Mouse (Mus musculus): ENCODE results near the gene Hspbap1. TPM values are rescaled to one million over a fixed set of nuclear protein-coding genes. Genes with fewer than 3 reads are reported as not detected.

Hspbap1 gene
- polyA plus RNA-seq, 1 experiment from 2014 or later = 15.9 TPM

DNA sequence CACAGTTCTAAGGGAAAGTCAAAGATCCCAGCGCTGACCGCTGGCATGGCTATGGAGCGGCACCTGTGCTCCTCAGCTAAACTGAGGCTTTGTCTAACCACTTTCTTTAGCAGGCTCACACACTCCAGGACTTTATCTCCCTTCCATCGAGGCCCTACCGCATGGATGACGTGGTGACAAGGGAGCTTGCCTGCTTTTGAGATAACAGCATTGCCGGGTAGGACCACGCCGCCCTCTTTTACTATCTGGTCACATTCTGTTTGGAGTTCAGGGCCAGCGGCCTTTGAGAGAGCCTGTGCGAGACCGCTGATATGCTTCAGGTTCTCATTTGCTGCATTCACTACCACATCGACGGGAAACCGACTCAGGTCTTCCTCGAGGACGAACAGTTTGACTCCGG lies 86.6 kb downstream of the Hspbap1 start:
- ATAC-seq = no peak
- Histone ChIP-seq H3K4me2 (ENCODE audit: low read depth, low read length) (no peak overlapping the region), H3K4me3 (ENCODE audit: low read length) (no peak overlapping the region), H3K9me3 (ENCODE audit: control insufficient read depth, low read length) (no peaks in the 10 kb centered on the region), H3K27ac (ENCODE audit: low read length) (no peak overlapping the region), H3K4me1 (ENCODE audit: control insufficient read depth, insufficient read depth, low read length) (no peaks in the 10 kb centered on the region), H3K27me3 (replicated peaks; ENCODE audit: control insufficient read depth, insufficient read depth, low read length) (no peaks in the 10 kb centered on the region), H3K9ac (ENCODE audit: low read depth, low read length) (no peak overlapping the region), H3K36me3 (ENCODE audit: control insufficient read depth, insufficient read depth, low read length) (no peaks in the 10 kb centered on the region)
- WGBS = 82% methylated on average over 18 of the region's 18 CpGs

GRCm38 (mm10) chr16:35860236-35860635 lies 90.1 kb downstream of the Hspbap1 start:
- Histone ChIP-seq H3K4me2 (ENCODE audit: low read depth, low read length) (no peak overlapping the region), H3K36me3 (ENCODE audit: control insufficient read depth, insufficient read depth, low read length) (no peaks in the 10 kb centered on the region), H3K9me3 (ENCODE audit: control insufficient read depth, low read length) (no peaks in the 10 kb centered on the region), H3K4me3 (ENCODE audit: low read length) (no peak overlapping the region), H3K9ac (ENCODE audit: low read depth, low read length) (no peak overlapping the region), H3K4me1 (ENCODE audit: control insufficient read depth, insufficient read depth, low read length) (no peaks in the 10 kb centered on the region), H3K27me3 (replicated peaks; ENCODE audit: control insufficient read depth, insufficient read depth, low read length) (no peaks in the 10 kb centered on the region), H3K27ac (ENCODE audit: low read length) (no peak overlapping the region)
- no peak for ATAC-seq
- 73% methylated on average over 16 of the region's 16 CpGs for WGBS

- Histone ChIP-seq H3K27me3 (replicated peaks; ENCODE audit: control insufficient read depth, insufficient read depth, low read length) (no peaks in the 10 kb centered on the region), H3K9me3 (ENCODE audit: control insufficient read depth, low read length) (no peaks in the 10 kb centered on the region), H3K4me1 (ENCODE audit: control insufficient read depth, insufficient read depth, low read length) (no peaks in the 10 kb centered on the region), H3K4me2 (ENCODE audit: low read depth, low read length) (no peak overlapping the region), H3K9ac (ENCODE audit: low read depth, low read length) (no peak overlapping the region), H3K27ac (ENCODE audit: low read length) (no peak overlapping the region), H3K4me3 (ENCODE audit: low read length) (no peak overlapping the region), H3K36me3 (ENCODE audit: control insufficient read depth, insufficient read depth, low read length) (no peaks in the 10 kb centered on the region)
- ATAC-seq = no peak
- 81% methylated on average over 1 of the region's 1 CpGs for WGBS
Measured at GRCm38 (mm10) chr16:35862057-35862456, 91.9 kb downstream of the Hspbap1 start.

GRCm38 (mm10) chr16:35867726-35868125 lies 97.6 kb downstream of the Hspbap1 start:
- H3K27me3 ChIP-seq (replicated peaks; ENCODE audit: control insufficient read depth, insufficient read depth, low read length) = peaks cover 5% of the 10 kb centered on the region; the same call in 1 of the 2 replicates
- 63% methylated on average over 11 of the region's 11 CpGs for WGBS
- no peaks in the 10 kb centered on the region for H3K9me3 ChIP-seq (ENCODE audit: control insufficient read depth, low read length)
- no peaks in the 10 kb centered on the region for H3K36me3 ChIP-seq (ENCODE audit: control insufficient read depth, insufficient read depth, low read length)
- H3K4me3 ChIP-seq (ENCODE audit: low read length) = no peak overlapping the region
- no peak overlapping the region for H3K9ac ChIP-seq (ENCODE audit: low read depth, low read length)
- H3K27ac ChIP-seq (ENCODE audit: low read length) = no peak overlapping the region
- peaks cover 7% of the 10 kb centered on the region for H3K4me1 ChIP-seq (ENCODE audit: control insufficient read depth, insufficient read depth, low read length)
- no peak overlapping the region for H3K4me2 ChIP-seq (ENCODE audit: low read depth, low read length)
- no peak for ATAC-seq

DNA sequence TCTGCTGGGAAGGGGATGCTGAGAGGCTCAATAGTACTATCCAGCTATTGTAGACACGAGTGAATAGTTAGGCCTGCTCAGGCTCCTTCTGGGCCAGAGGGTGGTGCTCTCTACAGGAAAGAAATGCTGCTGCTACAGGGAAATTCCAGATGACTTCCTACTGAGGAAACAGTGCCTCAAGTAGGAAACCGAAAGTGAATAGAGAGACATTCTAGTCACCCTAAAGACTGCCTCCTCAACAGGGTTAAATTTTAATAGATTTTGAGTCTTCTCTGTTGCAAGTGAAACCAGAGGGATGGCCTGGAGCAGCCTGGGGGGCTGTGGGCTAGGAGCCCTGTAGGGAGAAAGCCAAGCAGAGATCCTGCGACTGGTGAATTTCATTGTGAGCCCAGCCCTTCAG lies 99.0 kb downstream of the Hspbap1 start:
- peak overlapping the region; percentile 33 for H3K27ac ChIP-seq (ENCODE audit: low read length)

DNA sequence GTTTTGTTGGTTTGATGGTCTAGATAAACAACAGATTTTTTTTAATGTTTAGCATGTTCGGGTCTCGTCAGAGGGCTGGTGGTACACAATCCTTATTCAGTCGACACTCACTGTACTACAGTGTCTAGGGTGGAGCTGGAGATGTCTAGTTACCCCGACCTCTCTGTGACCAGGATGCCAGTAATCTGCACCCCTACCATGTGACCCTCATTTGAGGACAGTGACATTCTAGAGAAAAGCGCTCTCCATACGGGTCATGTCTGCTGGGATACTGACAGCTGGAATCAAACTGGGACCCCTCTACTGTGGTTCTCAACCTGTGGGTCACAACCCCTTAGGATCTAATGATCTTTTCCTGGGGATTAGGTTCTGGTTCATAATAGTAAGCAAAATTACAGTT lies 99.5 kb downstream of the Hspbap1 start:
- H3K9ac ChIP-seq (ENCODE audit: low read depth, low read length) = no peak overlapping the region
- H3K36me3 ChIP-seq (ENCODE audit: control insufficient read depth, insufficient read depth, low read length) = no peaks in the 10 kb centered on the region
- peaks cover 5% of the 10 kb centered on the region; the same call in 1 of the 2 replicates for H3K27me3 ChIP-seq (replicated peaks; ENCODE audit: control insufficient read depth, insufficient read depth, low read length)
- 71% methylated on average over 6 of the region's 6 CpGs for WGBS
- H3K4me3 ChIP-seq (ENCODE audit: low read length) = no peak overlapping the region
- peak overlapping the region; percentile 49 for H3K4me2 ChIP-seq (ENCODE audit: low read depth, low read length)
- H3K9me3 ChIP-seq (ENCODE audit: control insufficient read depth, low read length) = no peaks in the 10 kb centered on the region
- ATAC-seq = peak; percentile 8; the same call in 1 of the 2 replicates
- H3K27ac ChIP-seq (ENCODE audit: low read length) = no peak overlapping the region
- peaks cover 7% of the 10 kb centered on the region for H3K4me1 ChIP-seq (ENCODE audit: control insufficient read depth, insufficient read depth, low read length)

More for the DNA sequence above, 99.0 kb downstream of the Hspbap1 start:
- 25% methylated on average over 3 of the region's 3 CpGs for WGBS
- H3K27me3 ChIP-seq (replicated peaks; ENCODE audit: control insufficient read depth, insufficient read depth, low read length) = peaks cover 5% of the 10 kb centered on the region; the same call in 1 of the 2 replicates
- peak overlapping the region; percentile 49 for H3K4me2 ChIP-seq (ENCODE audit: low read depth, low read length)
- H3K4me1 ChIP-seq (ENCODE audit: control insufficient read depth, insufficient read depth, low read length) = peaks cover 7% of the 10 kb centered on the region
- ATAC-seq = peak; percentile 56
- H3K9me3 ChIP-seq (ENCODE audit: control insufficient read depth, low read length) = no peaks in the 10 kb centered on the region
- no peak overlapping the region for H3K9ac ChIP-seq (ENCODE audit: low read depth, low read length)
- no peaks in the 10 kb centered on the region for H3K36me3 ChIP-seq (ENCODE audit: control insufficient read depth, insufficient read depth, low read length)
- peak overlapping the region; percentile 29; the same call in 1 of the 2 replicates for H3K4me3 ChIP-seq (ENCODE audit: low read length)

GRCm38 (mm10) chr16:35870581-35871047 lies 100.4 kb downstream of the Hspbap1 start:
- Histone ChIP-seq H3K36me3 (ENCODE audit: control insufficient read depth, insufficient read depth, low read length) (no peaks in the 10 kb centered on the region), H3K27ac (ENCODE audit: low read length) (0 out of 2 replicates have a peak overlapping the region, but pooled peaks have one; percentile 14), H3K9ac (ENCODE audit: low read depth, low read length) (peak overlapping the region; percentile 87), H3K9me3 (ENCODE audit: control insufficient read depth, low read length) (no peaks in the 10 kb centered on the region), H3K4me1 (ENCODE audit: control insufficient read depth, insufficient read depth, low read length) (peaks cover 7% of the 10 kb centered on the region), H3K4me2 (ENCODE audit: low read depth, low read length) (peak overlapping the region; percentile 56), H3K4me3 (ENCODE audit: low read length) (peak overlapping the region; percentile 68), H3K27me3 (replicated peaks; ENCODE audit: control insufficient read depth, insufficient read depth, low read length) (peaks cover 5% of the 10 kb centered on the region; the same call in 1 of the 2 replicates)
- 0 out of 2 replicates have a peak, but pooled peaks have one; percentile 41 for ATAC-seq
- WGBS = 3% methylated on average over 12 of the region's 12 CpGs

GRCm38 (mm10) chr16:35871048-35871851 lies 101.1 kb downstream of the Hspbap1 start, which contains the start of gene Parp14:
Gene Parp14, minus strand, starts transcription at chr16:35871544.
- Histone ChIP-seq H3K27ac (ENCODE audit: low read length) (0 out of 2 replicates have a peak within 1 kb of the TSS, but pooled peaks have one; percentile 14), H3K27me3 (replicated peaks; ENCODE audit: control insufficient read depth, insufficient read depth, low read length) (peaks cover 5% of the 10 kb centered on the region; the same call in 1 of the 2 replicates), H3K4me1 (ENCODE audit: control insufficient read depth, insufficient read depth, low read length) (peaks cover 7% of the 10 kb centered on the region), H3K4me3 (ENCODE audit: low read length) (peak within 1 kb of the TSS; percentile 68), H3K9ac (ENCODE audit: low read depth, low read length) (peak within 1 kb of the TSS; percentile 87), H3K9me3 (ENCODE audit: control insufficient read depth, low read length) (no peaks in the 10 kb centered on the region), H3K4me2 (ENCODE audit: low read depth, low read length) (peak within 1 kb of the TSS; percentile 56), H3K36me3 (ENCODE audit: control insufficient read depth, insufficient read depth, low read length) (no peaks in the 10 kb centered on the region)
- WGBS = 1% methylated on average over 38 of the region's 38 CpGs
- ATAC-seq = peak; percentile 81

GRCm38 (mm10) chr16:35871898-35872297 lies 101.7 kb downstream of the Hspbap1 start:
- no peaks in the 10 kb centered on the region for H3K36me3 ChIP-seq (ENCODE audit: control insufficient read depth, insufficient read depth, low read length)
- H3K9me3 ChIP-seq (ENCODE audit: control insufficient read depth, low read length) = no peaks in the 10 kb centered on the region
- H3K4me2 ChIP-seq (ENCODE audit: low read depth, low read length) = peak overlapping the region; percentile 56
- peak overlapping the region; percentile 68 for H3K4me3 ChIP-seq (ENCODE audit: low read length)
- ATAC-seq = peak; percentile 5; the same call in 1 of the 2 replicates
- peak overlapping the region; percentile 87; the same call in 1 of the 2 replicates for H3K9ac ChIP-seq (ENCODE audit: low read depth, low read length)
- H3K27me3 ChIP-seq (replicated peaks; ENCODE audit: control insufficient read depth, insufficient read depth, low read length) = peaks cover 5% of the 10 kb centered on the region; the same call in 1 of the 2 replicates
- WGBS = 23% methylated on average over 12 of the region's 12 CpGs
- H3K27ac ChIP-seq (ENCODE audit: low read length) = no peak overlapping the region
- H3K4me1 ChIP-seq (ENCODE audit: control insufficient read depth, insufficient read depth, low read length) = peaks cover 7% of the 10 kb centered on the region

All from intestine, embryonic 16.5 days (tissue).